Mouse (Mus musculus): ENCODE data around the gene Cpm. TPM values are rescaled to one million over a fixed set of nuclear protein-coding genes. Genes with fewer than 3 reads are reported as not detected.

Gene Cpm
- polyA plus RNA-seq, 1 experiment from 2014 or later = 49.3 TPM

DNA sequence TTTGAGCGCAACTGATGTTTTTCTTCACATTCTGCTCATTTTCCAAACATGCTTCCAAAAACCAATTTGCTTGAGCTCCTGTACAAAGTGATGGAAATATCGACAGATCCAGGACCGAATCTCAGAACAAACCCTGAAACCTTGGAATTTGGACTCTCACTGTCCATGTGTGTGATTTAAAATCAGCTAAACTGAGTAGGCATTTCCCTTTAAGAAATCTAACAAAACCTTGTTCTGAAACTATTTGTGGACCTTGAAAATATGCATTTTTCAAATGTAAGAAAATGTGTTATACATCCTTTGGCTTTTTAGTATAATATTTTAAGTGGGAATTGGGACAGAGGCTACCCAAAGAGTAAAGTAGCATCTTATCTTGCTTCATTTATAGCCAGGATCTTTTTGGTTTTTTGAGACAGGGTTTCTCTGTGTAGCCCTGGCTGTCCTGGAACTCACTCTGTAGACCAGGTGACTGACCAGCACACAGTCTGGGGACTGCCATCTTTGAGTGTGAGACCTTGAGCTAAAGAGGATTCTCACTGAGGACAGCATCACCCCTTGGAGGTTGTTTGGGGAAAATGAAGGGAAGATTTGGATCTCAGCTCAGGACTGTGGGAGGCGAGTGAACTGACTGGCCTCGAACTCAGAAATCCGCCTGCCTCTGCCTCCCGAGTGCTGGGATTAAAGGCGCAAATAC, 5.9 kb downstream of the Cpm start:
- no peak overlapping the region for H3K4me3 ChIP-seq
- H3K9me3 ChIP-seq = no peaks in the 10 kb centered on the region
- H3K27ac ChIP-seq = no peak overlapping the region
- WGBS = 92% methylated on average over 8 of the region's 8 CpGs
- H3K4me2 ChIP-seq = no peak overlapping the region
- H3K9ac ChIP-seq = no peak overlapping the region
- peaks cover 11% of the 10 kb centered on the region for H3K27me3 ChIP-seq
- no peak for ATAC-seq (ENCODE audit: borderline replicate concordance, extremely low read depth, low FRiP score, low TSS enrichment)
- no peaks in the 10 kb centered on the region for H3K36me3 ChIP-seq
- H3K4me1 ChIP-seq = no peaks in the 10 kb centered on the region

DNA sequence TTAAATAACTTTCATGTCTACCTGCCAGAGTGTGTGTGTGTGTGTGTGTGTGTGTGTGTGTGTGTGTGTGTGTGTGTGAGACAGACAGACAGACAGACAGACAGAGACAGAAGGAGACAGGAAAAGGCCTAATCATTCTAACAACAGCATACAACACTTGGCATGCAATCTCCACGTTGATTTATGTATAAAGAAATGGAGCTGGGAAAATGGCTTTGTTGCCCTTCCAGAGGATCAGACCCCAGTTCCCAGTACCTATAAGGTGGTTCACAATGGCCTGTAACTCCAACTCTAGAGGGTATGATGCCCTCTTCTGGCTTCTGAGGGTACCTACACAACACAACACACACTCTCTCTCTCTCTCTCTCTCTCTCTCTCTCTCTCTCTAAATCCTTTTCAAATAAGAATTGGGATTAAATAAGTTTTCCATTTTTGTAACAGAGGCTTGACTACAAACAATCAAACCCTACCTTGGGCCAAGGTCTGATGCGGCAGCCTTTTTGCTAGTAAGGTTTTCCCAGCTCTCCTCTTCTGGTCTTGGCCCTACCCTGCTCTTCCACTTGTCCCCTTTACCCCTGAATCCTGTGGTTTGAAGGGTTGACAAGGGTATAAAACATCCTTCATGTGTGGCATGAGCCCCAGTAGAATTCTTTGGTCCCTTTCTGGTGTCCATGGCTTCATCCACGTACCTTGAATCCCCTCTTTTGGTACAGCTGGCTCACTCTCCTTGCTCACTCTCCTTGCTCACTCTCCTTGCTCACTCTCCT, 6.7 kb downstream of the Cpm start:
- H3K4me2 ChIP-seq = no peak overlapping the region
- no peaks in the 10 kb centered on the region for H3K9me3 ChIP-seq
- WGBS = 80% methylated on average over 3 of the region's 3 CpGs
- no peaks in the 10 kb centered on the region for H3K4me1 ChIP-seq
- H3K27me3 ChIP-seq = peaks cover 3% of the 10 kb centered on the region
- no peak overlapping the region for H3K9ac ChIP-seq
- no peak overlapping the region for H3K27ac ChIP-seq
- no peaks in the 10 kb centered on the region for H3K36me3 ChIP-seq
- no peak for ATAC-seq (ENCODE audit: borderline replicate concordance, extremely low read depth, low FRiP score, low TSS enrichment)
- H3K4me3 ChIP-seq = no peak overlapping the region

- Histone ChIP-seq H3K27me3 (no peaks in the 10 kb centered on the region), H3K9ac (no peak overlapping the region), H3K27ac (no peak overlapping the region), H3K36me3 (no peaks in the 10 kb centered on the region), H3K4me3 (no peak overlapping the region), H3K9me3 (no peaks in the 10 kb centered on the region), H3K4me1 (no peaks in the 10 kb centered on the region), H3K4me2 (no peak overlapping the region)
- WGBS = 62% methylated on average over 9 of the region's 9 CpGs
- no peak for ATAC-seq (ENCODE audit: borderline replicate concordance, extremely low read depth, low FRiP score, low TSS enrichment)
These were observed 7.9 kb downstream of the Cpm start for GRCm38 (mm10) chr10:117637062-117637744.

GRCm38 (mm10) chr10:117637745-117638577, 8.7 kb downstream of the Cpm start:
- Histone ChIP-seq H3K4me3 (no peak overlapping the region), H3K9ac (no peak overlapping the region), H3K9me3 (no peaks in the 10 kb centered on the region), H3K4me2 (no peak overlapping the region), H3K27me3 (no peaks in the 10 kb centered on the region), H3K36me3 (no peaks in the 10 kb centered on the region), H3K27ac (no peak overlapping the region), H3K4me1 (no peaks in the 10 kb centered on the region)
- no peak for ATAC-seq (ENCODE audit: borderline replicate concordance, extremely low read depth, low FRiP score, low TSS enrichment)
- WGBS = 68% methylated on average over 9 of the region's 9 CpGs

GRCm38 (mm10) chr10:117638578-117639220, 9.4 kb downstream of the Cpm start:
- no peaks in the 10 kb centered on the region for H3K4me1 ChIP-seq
- no peak for ATAC-seq (ENCODE audit: borderline replicate concordance, extremely low read depth, low FRiP score, low TSS enrichment)
- 87% methylated on average over 7 of the region's 7 CpGs for WGBS

GRCm38 (mm10) chr10:117639221-117639599, 9.9 kb downstream of the Cpm start:
- Histone ChIP-seq H3K27ac (no peak overlapping the region), H3K27me3 (no peaks in the 10 kb centered on the region), H3K4me2 (no peak overlapping the region), H3K36me3 (no peaks in the 10 kb centered on the region), H3K4me1 (no peaks in the 10 kb centered on the region), H3K9ac (no peak overlapping the region), H3K4me3 (no peak overlapping the region), H3K9me3 (no peaks in the 10 kb centered on the region)
- WGBS = 84% methylated on average over 8 of the region's 8 CpGs
- ATAC-seq (ENCODE audit: borderline replicate concordance, extremely low read depth, low FRiP score, low TSS enrichment) = no peak

More at GRCm38 (mm10) chr10:117638578-117639220, 9.4 kb downstream of the Cpm start:
- H3K9ac ChIP-seq = no peak overlapping the region
- no peaks in the 10 kb centered on the region for H3K36me3 ChIP-seq
- no peaks in the 10 kb centered on the region for H3K9me3 ChIP-seq
- no peak overlapping the region for H3K27ac ChIP-seq
- no peaks in the 10 kb centered on the region for H3K27me3 ChIP-seq
- H3K4me3 ChIP-seq = no peak overlapping the region
- H3K4me2 ChIP-seq = no peak overlapping the region

GRCm38 (mm10) chr10:117639899-117640594, 10.7 kb downstream of the Cpm start:
- no peaks in the 10 kb centered on the region for H3K9me3 ChIP-seq
- no peak overlapping the region for H3K4me2 ChIP-seq
- H3K9ac ChIP-seq = no peak overlapping the region
- no peak overlapping the region for H3K4me3 ChIP-seq
- H3K27me3 ChIP-seq = no peaks in the 10 kb centered on the region
- no peaks in the 10 kb centered on the region for H3K36me3 ChIP-seq
- WGBS = 50% methylated on average over 21 of the region's 21 CpGs
- H3K27ac ChIP-seq = no peak overlapping the region
- ATAC-seq (ENCODE audit: borderline replicate concordance, extremely low read depth, low FRiP score, low TSS enrichment) = no peak
- H3K4me1 ChIP-seq = no peaks in the 10 kb centered on the region

GRCm38 (mm10) chr10:117640595-117641078, 11.3 kb downstream of the Cpm start:
- no peaks in the 10 kb centered on the region for H3K4me1 ChIP-seq
- no peak overlapping the region for H3K4me2 ChIP-seq
- no peaks in the 10 kb centered on the region for H3K27me3 ChIP-seq
- no peaks in the 10 kb centered on the region for H3K36me3 ChIP-seq
- no peak overlapping the region for H3K9ac ChIP-seq
- H3K4me3 ChIP-seq = no peak overlapping the region
- WGBS = 74% methylated on average over 7 of the region's 7 CpGs
- ATAC-seq (ENCODE audit: borderline replicate concordance, extremely low read depth, low FRiP score, low TSS enrichment) = no peak
- no peaks in the 10 kb centered on the region for H3K9me3 ChIP-seq
- no peak overlapping the region for H3K27ac ChIP-seq

GRCm38 (mm10) chr10:117641400-117642200, 12.3 kb downstream of the Cpm start:
- no peak for ATAC-seq (ENCODE audit: borderline replicate concordance, extremely low read depth, low FRiP score, low TSS enrichment)
- no peak overlapping the region; the same call in 1 of the 2 replicates for H3K4me2 ChIP-seq
- no peak overlapping the region for H3K9ac ChIP-seq

DNA sequence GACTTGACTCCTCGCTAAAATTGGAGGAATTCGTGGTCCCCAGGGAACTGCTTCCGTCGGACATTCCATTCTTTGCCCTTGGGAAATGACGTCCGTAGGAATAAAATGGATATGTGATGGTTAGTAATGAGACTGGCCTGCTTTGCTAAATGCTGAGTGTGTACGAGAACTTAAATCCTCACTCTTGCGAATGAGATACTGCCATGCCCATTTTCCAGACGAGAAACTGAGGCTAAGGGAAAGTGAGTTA, 12.8 kb downstream of the Cpm start:
- 83% methylated on average over 9 of the region's 9 CpGs for WGBS
- Histone ChIP-seq H3K36me3 (no peaks in the 10 kb centered on the region), H3K9me3 (no peaks in the 10 kb centered on the region), H3K4me2 (no peak overlapping the region), H3K9ac (no peak overlapping the region), H3K27ac (no peak overlapping the region), H3K4me1 (no peaks in the 10 kb centered on the region), H3K27me3 (no peaks in the 10 kb centered on the region), H3K4me3 (no peak overlapping the region)
- no peak for ATAC-seq (ENCODE audit: borderline replicate concordance, extremely low read depth, low FRiP score, low TSS enrichment)

More at GRCm38 (mm10) chr10:117641400-117642200, 12.3 kb downstream of the Cpm start:
- 56% methylated on average over 20 of the region's 20 CpGs for WGBS
- no peaks in the 10 kb centered on the region for H3K4me1 ChIP-seq
- H3K36me3 ChIP-seq = no peaks in the 10 kb centered on the region
- H3K9me3 ChIP-seq = no peaks in the 10 kb centered on the region
- no peak overlapping the region for H3K27ac ChIP-seq
- no peak overlapping the region for H3K4me3 ChIP-seq
- H3K27me3 ChIP-seq = no peaks in the 10 kb centered on the region
